Mouse (Mus musculus): Measurements from ENCODE around the gene Clstn2. TPM values are rescaled to one million over a fixed set of nuclear protein-coding genes. Genes with fewer than 3 reads are reported as not detected.

Clstn2 gene
- total and polyA plus RNA-seq, 2 experiments from 2014 or later: 0.14 to 0.61 TPM

GRCm38 (mm10) chr9:97774991-97775390 lies 258.0 kb downstream of the Clstn2 start:
- 54% methylated on average over 1 of the region's 1 CpGs for WGBS
- Histone ChIP-seq H3K9ac (replicated peaks; ENCODE audit: low read depth, low read length) (no peak overlapping the region), H3K36me3 (replicated peaks; ENCODE audit: control insufficient read depth, insufficient read depth, low read length) (no peaks in the 10 kb centered on the region), H3K4me1 (ENCODE audit: control insufficient read depth, insufficient read depth) (no peaks in the 10 kb centered on the region), H3K4me2 (ENCODE audit: low read depth, low read length) (no peak overlapping the region), H3K4me3 (ENCODE audit: low read depth, low read length) (no peak overlapping the region), H3K27ac (ENCODE audit: low read depth) (no peak overlapping the region), H3K9me3 (replicated peaks; ENCODE audit: control insufficient read depth, low read length) (no peaks in the 10 kb centered on the region), H3K27me3 (ENCODE audit: control insufficient read depth, insufficient read depth, low read length) (no peaks in the 10 kb centered on the region)
- ATAC-seq (ENCODE audit: insufficient read depth, low read depth): no peak
- TF ChIP-seq CTCF (IDR thresholded peaks at IDR 0.05; ENCODE audit: low read depth): no peak
- no peak for TF ChIP-seq EP300 (IDR thresholded peaks at IDR 0.05; ENCODE audit: low read depth)
- DNase-seq (ENCODE audit: low spot score): no peak

DNA sequence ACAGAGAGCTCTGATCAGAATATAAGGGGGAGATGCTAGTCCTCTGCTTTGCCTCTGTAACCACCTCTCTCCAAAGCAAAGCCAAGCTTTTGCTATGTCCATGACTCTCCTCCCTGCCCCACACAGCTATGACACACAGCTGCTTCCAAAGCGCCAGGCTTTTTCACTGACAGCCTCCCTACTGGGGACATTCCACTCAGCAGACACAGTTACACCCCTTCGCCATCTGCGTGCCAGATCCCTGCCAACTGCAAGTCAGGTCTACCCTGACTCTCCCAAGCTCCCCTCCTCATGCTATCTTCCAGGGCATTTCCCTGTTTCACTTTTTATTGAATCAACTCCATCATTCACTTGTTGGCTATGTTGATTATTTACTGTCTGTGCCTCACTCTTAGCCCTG lies 259.1 kb downstream of the Clstn2 start:
- H3K4me3 ChIP-seq (ENCODE audit: low read depth, low read length): no peak overlapping the region
- no peak overlapping the region for H3K9ac ChIP-seq (replicated peaks; ENCODE audit: low read depth, low read length)
- H3K4me1 ChIP-seq (ENCODE audit: control insufficient read depth, insufficient read depth): no peaks in the 10 kb centered on the region
- 66% methylated on average over 3 of the region's 3 CpGs for WGBS
- ATAC-seq (ENCODE audit: insufficient read depth, low read depth): no peak
- H3K27me3 ChIP-seq (ENCODE audit: control insufficient read depth, insufficient read depth, low read length): no peaks in the 10 kb centered on the region
- TF ChIP-seq EP300 (IDR thresholded peaks at IDR 0.05; ENCODE audit: low read depth) (no peak), CTCF (IDR thresholded peaks at IDR 0.05; ENCODE audit: low read depth) (no peak)
- DNase-seq (ENCODE audit: low spot score): no peak
- no peak overlapping the region for H3K4me2 ChIP-seq (ENCODE audit: low read depth, low read length)
- H3K27ac ChIP-seq (ENCODE audit: low read depth): no peak overlapping the region
- no peaks in the 10 kb centered on the region for H3K9me3 ChIP-seq (replicated peaks; ENCODE audit: control insufficient read depth, low read length)
- no peaks in the 10 kb centered on the region for H3K36me3 ChIP-seq (replicated peaks; ENCODE audit: control insufficient read depth, insufficient read depth, low read length)

- 57% methylated on average over 3 of the region's 3 CpGs for WGBS
- no peaks in the 10 kb centered on the region for H3K9me3 ChIP-seq (replicated peaks; ENCODE audit: control insufficient read depth, low read length)
- H3K4me2 ChIP-seq (ENCODE audit: low read depth, low read length): no peak overlapping the region
- H3K27me3 ChIP-seq (ENCODE audit: control insufficient read depth, insufficient read depth, low read length): no peaks in the 10 kb centered on the region
- ATAC-seq (ENCODE audit: insufficient read depth, low read depth) (no peak), DNase-seq (ENCODE audit: low spot score) (no peak)
- no peak overlapping the region for H3K27ac ChIP-seq (ENCODE audit: low read depth)
- H3K4me3 ChIP-seq (ENCODE audit: low read depth, low read length): no peak overlapping the region
- TF ChIP-seq EP300 (IDR thresholded peaks at IDR 0.05; ENCODE audit: low read depth) (no peak), CTCF (IDR thresholded peaks at IDR 0.05; ENCODE audit: low read depth) (no peak)
- no peaks in the 10 kb centered on the region for H3K4me1 ChIP-seq (ENCODE audit: control insufficient read depth, insufficient read depth)
- no peaks in the 10 kb centered on the region for H3K36me3 ChIP-seq (replicated peaks; ENCODE audit: control insufficient read depth, insufficient read depth, low read length)
- no peak overlapping the region for H3K9ac ChIP-seq (replicated peaks; ENCODE audit: low read depth, low read length)
Measured at GRCm38 (mm10) chr9:97772431-97772830, 260.6 kb downstream of the Clstn2 start.

- Histone ChIP-seq H3K4me2 (ENCODE audit: low read depth, low read length) (no peak overlapping the region), H3K27me3 (ENCODE audit: control insufficient read depth, insufficient read depth, low read length) (no peaks in the 10 kb centered on the region), H3K27ac (ENCODE audit: low read depth) (no peak overlapping the region), H3K9me3 (replicated peaks; ENCODE audit: control insufficient read depth, low read length) (no peaks in the 10 kb centered on the region), H3K4me3 (ENCODE audit: low read depth, low read length) (no peak overlapping the region), H3K9ac (replicated peaks; ENCODE audit: low read depth, low read length) (no peak overlapping the region), H3K4me1 (ENCODE audit: control insufficient read depth, insufficient read depth) (no peaks in the 10 kb centered on the region), H3K36me3 (replicated peaks; ENCODE audit: control insufficient read depth, insufficient read depth, low read length) (no peaks in the 10 kb centered on the region)
- no peak for DNase-seq (ENCODE audit: low spot score)
- no peak for ATAC-seq (ENCODE audit: insufficient read depth, low read depth)
- TF ChIP-seq EP300 (IDR thresholded peaks at IDR 0.05; ENCODE audit: low read depth): no peak
- TF ChIP-seq CTCF (IDR thresholded peaks at IDR 0.05; ENCODE audit: low read depth): no peak
- WGBS: 28% methylated on average over 5 of the region's 5 CpGs
Measured at GRCm38 (mm10) chr9:97769331-97769730, 263.6 kb downstream of the Clstn2 start.

- DNase-seq (ENCODE audit: low spot score) (no peak), ATAC-seq (ENCODE audit: insufficient read depth, low read depth) (no peak)
- Histone ChIP-seq H3K9me3 (replicated peaks; ENCODE audit: control insufficient read depth, low read length) (no peaks in the 10 kb centered on the region), H3K4me2 (ENCODE audit: low read depth, low read length) (no peak overlapping the region), H3K27ac (ENCODE audit: low read depth) (no peak overlapping the region), H3K4me1 (ENCODE audit: control insufficient read depth, insufficient read depth) (no peaks in the 10 kb centered on the region), H3K36me3 (replicated peaks; ENCODE audit: control insufficient read depth, insufficient read depth, low read length) (no peaks in the 10 kb centered on the region), H3K27me3 (ENCODE audit: control insufficient read depth, insufficient read depth, low read length) (no peaks in the 10 kb centered on the region), H3K9ac (replicated peaks; ENCODE audit: low read depth, low read length) (no peak overlapping the region), H3K4me3 (ENCODE audit: low read depth, low read length) (no peak overlapping the region)
- TF ChIP-seq CTCF (IDR thresholded peaks at IDR 0.05; ENCODE audit: low read depth): no peak
- no peak for TF ChIP-seq EP300 (IDR thresholded peaks at IDR 0.05; ENCODE audit: low read depth)
- WGBS: 68% methylated on average over 6 of the region's 6 CpGs
Measured at GRCm38 (mm10) chr9:97765251-97765767, 267.7 kb downstream of the Clstn2 start.

DNA sequence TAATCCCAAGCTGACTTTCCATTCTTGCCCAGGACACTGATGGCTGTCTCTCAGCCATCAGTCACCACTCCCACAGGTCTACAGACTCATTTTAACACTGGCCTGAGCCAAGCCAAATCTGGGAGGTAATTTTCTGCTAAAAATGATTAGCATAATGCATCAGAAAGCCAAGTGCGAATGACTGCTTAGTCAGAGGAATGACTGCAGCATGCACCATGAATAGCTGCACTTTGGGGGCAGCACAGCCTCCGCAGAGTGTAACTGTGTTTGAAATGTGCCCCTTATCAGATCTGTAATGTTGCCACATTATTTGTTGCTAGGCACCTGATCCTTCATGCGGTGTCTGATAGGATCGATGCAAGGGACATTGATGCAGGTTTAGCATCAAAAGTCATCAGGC lies 269.9 kb downstream of the Clstn2 start:
- ATAC-seq (ENCODE audit: insufficient read depth, low read depth): no peak
- no peaks in the 10 kb centered on the region for H3K27me3 ChIP-seq (ENCODE audit: control insufficient read depth, insufficient read depth, low read length)

More for the DNA sequence above, 269.9 kb downstream of the Clstn2 start:
- H3K9ac ChIP-seq (replicated peaks; ENCODE audit: low read depth, low read length): no peak overlapping the region
- no peaks in the 10 kb centered on the region for H3K4me1 ChIP-seq (ENCODE audit: control insufficient read depth, insufficient read depth)
- DNase-seq (ENCODE audit: low spot score): no peak
- 61% methylated on average over 4 of the region's 4 CpGs for WGBS
- H3K27ac ChIP-seq (ENCODE audit: low read depth): no peak overlapping the region
- TF ChIP-seq EP300 (IDR thresholded peaks at IDR 0.05; ENCODE audit: low read depth) (no peak), CTCF (IDR thresholded peaks at IDR 0.05; ENCODE audit: low read depth) (no peak)
- no peak overlapping the region for H3K4me3 ChIP-seq (ENCODE audit: low read depth, low read length)
- no peak overlapping the region for H3K4me2 ChIP-seq (ENCODE audit: low read depth, low read length)
- H3K9me3 ChIP-seq (replicated peaks; ENCODE audit: control insufficient read depth, low read length): no peaks in the 10 kb centered on the region
- H3K36me3 ChIP-seq (replicated peaks; ENCODE audit: control insufficient read depth, insufficient read depth, low read length): no peaks in the 10 kb centered on the region

All from heart, postnatal 0 days (tissue).